Mouse (Mus musculus) CH12.LX (cell line): ENCODE data around the gene Agk.

Experiments
- BHLHE40 ChIP-seq: IDR thresholded peaks from 2 replicates; pipeline ENCODE4 v1.6.1; 2011; ENCODE audit warnings: mild to moderate bottlenecking, low read depth, low read length, improper control_type of control experiment
- CTCF ChIP-seq, 2 experiments: IDR thresholded peaks in 1 of 2; conservative IDR thresholded peaks in 1 of 2; 2 replicates each; pipeline ENCODE4 v1.5.1; 2011 to 2012; ENCODE audit warnings: low read depth in 2 of 2, low read length in 2 of 2, improper control_type of control experiment in 1 of 2, inconsistent platforms in 1 of 2, mild to moderate bottlenecking in 1 of 2, moderate library complexity in 1 of 2
- EP300 ChIP-seq: IDR thresholded peaks from 2 replicates; pipeline ENCODE4 v1.6.1; 2011; ENCODE audit warnings: low read length, improper control_type of control experiment
- HCFC1 ChIP-seq: IDR thresholded peaks from 2 replicates; pipeline ENCODE4 v1.6.1; 2012; ENCODE audit warnings: low read depth, mild to moderate bottlenecking, inconsistent platforms, low read length, improper control_type of control experiment
- IRF4 ChIP-seq: IDR thresholded peaks from 2 replicates; pipeline ENCODE4 v1.6.1; 2014; ENCODE audit warnings: low read depth, mild to moderate bottlenecking, inconsistent platforms, low read length, improper control_type of control experiment
- POLR2A ChIP-seq: IDR thresholded peaks from 2 replicates; pipeline ENCODE4 v1.6.1; 2011; ENCODE audit warnings: low read depth, mild to moderate bottlenecking, improper control_type of control experiment, low read length
- SIN3A ChIP-seq: IDR thresholded peaks from 2 replicates; pipeline ENCODE4 v1.6.1; 2012; ENCODE audit warnings: low read length, improper control_type of control experiment, inconsistent platforms
- UBTF ChIP-seq: IDR thresholded peaks from 2 replicates; pipeline ENCODE4 v1.6.1; 2012; ENCODE audit warnings: low read depth, mild to moderate bottlenecking, inconsistent platforms, low read length, improper control_type of control experiment, moderate library complexity
- ZC3H11A ChIP-seq: IDR thresholded peaks from 2 replicates; pipeline ENCODE4 v1.6.1; 2012; ENCODE audit warnings: low read depth, mild to moderate bottlenecking, inconsistent platforms, low read length, improper control_type of control experiment
- ZNF384 ChIP-seq: IDR thresholded peaks from 2 replicates; pipeline ENCODE4 v1.6.1; 2012; ENCODE audit warnings: low read depth, low read length, improper control_type of control experiment, inconsistent platforms

GRCm38 (mm10) chr6:40347772-40348111 lies 22.8 kb downstream of the Agk start:
- TF ChIP-seq ZNF384 (no peak), UBTF (no peak), BHLHE40 (no peak), HCFC1 (no peak), POLR2A (no peak), CTCF (conservative IDR thresholded peaks at IDR 0.05 in 1 of 2, IDR thresholded peaks at IDR 0.05 in 1 of 2; ENCODE audit: low read depth in 2 of 2, low read length in 2 of 2) (no peak), SIN3A (no peak), IRF4 (no peak), EP300 (no peak), ZC3H11A (no peak)
